Mouse (Mus musculus) CH12.LX (cell line): ENCODE measurements around the gene Rpl37a. TPM values are rescaled to one million over a fixed set of nuclear protein-coding genes. Genes with fewer than 3 reads are reported as not detected.

Source experiments
- DNase-seq: peaks from one replicate; pipeline ENCODE4 v3.0.0-alpha.2; 2013; ENCODE audit errors: extremely low read depth
- H3K27ac ChIP-seq: 2 replicates; pipeline ENCODE4 v1.5.1; 2012; ENCODE audit warnings: low read depth, mild to moderate bottlenecking, control low read depth, moderate library complexity; ENCODE audit not compliant: insufficient read depth
- H3K27me3 ChIP-seq: replicated peaks from 2 replicates; pipeline ENCODE3; 2012; ENCODE audit warnings: inconsistent platforms
- H3K36me3 ChIP-seq, 2 experiments: replicated peaks in 1 of 2; 2 replicates each; pipeline versions ENCODE3 to v1.6.1; 2012; ENCODE audit warnings: inconsistent platforms in 1 of 2, low read length in 1 of 2, mild to moderate bottlenecking in 1 of 2, mixed read lengths in 1 of 2, moderate library complexity in 1 of 2; ENCODE audit not compliant: control insufficient read depth in 1 of 2, insufficient read depth in 1 of 2
- H3K4me1 ChIP-seq, 2 experiments: 2 replicates each; pipeline ENCODE4 v1.6.1; 2012; ENCODE audit warnings: inconsistent platforms in 1 of 2, moderate library complexity in 1 of 2; ENCODE audit not compliant: insufficient read depth in 2 of 2, control insufficient read depth in 1 of 2
- H3K4me2 ChIP-seq: 2 replicates; pipeline ENCODE4 v1.6.1; 2012; ENCODE audit warnings: low read depth, mild to moderate bottlenecking, control low read depth; ENCODE audit not compliant: poor library complexity, insufficient read depth, severe bottlenecking
- H3K4me3 ChIP-seq, 3 experiments: fragments of 150-350 bp in 1 of 3; sonication (generic) in 1 of 3; replicated peaks in 1 of 3; 2 replicates each; pipeline versions ENCODE3 to v1.5.1; 2011 to 2012; ENCODE audit warnings: low read depth in 2 of 3, low read length in 2 of 3, mild to moderate bottlenecking in 2 of 3, moderate library complexity in 2 of 3, control low read depth in 1 of 3, improper control_type of control experiment in 1 of 3, inconsistent platforms in 1 of 3, mixed read lengths in 1 of 3; ENCODE audit not compliant: poor library complexity in 1 of 3
- H3K79me2 ChIP-seq: replicated peaks from 2 replicates; pipeline ENCODE4 v1.6.1; 2012; ENCODE audit warnings: mild to moderate bottlenecking, moderate library complexity; ENCODE audit not compliant: control insufficient read depth, poor library complexity, insufficient read depth, severe bottlenecking; ENCODE audit errors: extremely low read depth
- H3K9ac ChIP-seq: 2 replicates; pipeline ENCODE4 v1.6.1; 2012; ENCODE audit warnings: low read depth, mild to moderate bottlenecking, control low read depth, moderate library complexity; ENCODE audit not compliant: insufficient read depth
- H3K9me3 ChIP-seq: replicated peaks from 2 replicates; pipeline ENCODE3; 2012; ENCODE audit warnings: low read length, inconsistent platforms, mixed read lengths
- BHLHE40 ChIP-seq: IDR thresholded peaks from 2 replicates; pipeline ENCODE4 v1.6.1; 2011; ENCODE audit warnings: mild to moderate bottlenecking, low read depth, low read length, improper control_type of control experiment
- CHD2 ChIP-seq: IDR thresholded peaks from 2 replicates; pipeline ENCODE4 v1.6.1; 2011; ENCODE audit warnings: low read length, improper control_type of control experiment
- CTCF ChIP-seq, 2 experiments: IDR thresholded peaks in 1 of 2; conservative IDR thresholded peaks in 1 of 2; 2 replicates each; pipeline ENCODE4 v1.5.1; 2011 to 2012; ENCODE audit warnings: low read depth in 2 of 2, low read length in 2 of 2, improper control_type of control experiment in 1 of 2, inconsistent platforms in 1 of 2, mild to moderate bottlenecking in 1 of 2, moderate library complexity in 1 of 2
- E2F4 ChIP-seq: IDR thresholded peaks from 2 replicates; pipeline ENCODE4 v1.6.1; 2011; ENCODE audit warnings: low read depth, low read length, improper control_type of control experiment; ENCODE audit not compliant: insufficient replicate concordance
- ELF1 ChIP-seq: IDR thresholded peaks from 2 replicates; pipeline ENCODE4 v1.6.1; 2014; ENCODE audit warnings: low read depth, mild to moderate bottlenecking, inconsistent platforms, low read length, improper control_type of control experiment
- EP300 ChIP-seq: IDR thresholded peaks from 2 replicates; pipeline ENCODE4 v1.6.1; 2011; ENCODE audit warnings: low read length, improper control_type of control experiment
- ETS1 ChIP-seq: conservative IDR thresholded peaks from 2 replicates; pipeline ENCODE4 v1.6.1; 2012; ENCODE audit warnings: low read depth, mild to moderate bottlenecking, inconsistent platforms, low read length, improper control_type of control experiment, moderate library complexity
- IRF4 ChIP-seq: IDR thresholded peaks from 2 replicates; pipeline ENCODE4 v1.6.1; 2014; ENCODE audit warnings: low read depth, mild to moderate bottlenecking, inconsistent platforms, low read length, improper control_type of control experiment
- JUN ChIP-seq: IDR thresholded peaks from 2 replicates; pipeline ENCODE4 v1.6.1; 2011; ENCODE audit warnings: low read depth, mild to moderate bottlenecking, low read length, improper control_type of control experiment, moderate library complexity; ENCODE audit not compliant: insufficient read depth
- JUND ChIP-seq: conservative IDR thresholded peaks from 2 replicates; pipeline ENCODE4 v1.6.1; 2011; ENCODE audit warnings: low read depth, low read length, improper control_type of control experiment
- KAT2A ChIP-seq: IDR thresholded peaks from 2 replicates; pipeline ENCODE4 v1.6.1; 2012; ENCODE audit warnings: low read length, improper control_type of control experiment, inconsistent platforms; ENCODE audit not compliant: insufficient replicate concordance
- MAX ChIP-seq: IDR thresholded peaks from 2 replicates; pipeline ENCODE4 v1.6.1; 2011; ENCODE audit warnings: low read length, improper control_type of control experiment
- MAZ ChIP-seq: IDR thresholded peaks from 2 replicates; pipeline ENCODE4 v1.6.1; 2012; ENCODE audit warnings: low read depth, mild to moderate bottlenecking, inconsistent platforms, low read length, improper control_type of control experiment, moderate library complexity
- MEF2A ChIP-seq: IDR thresholded peaks from 2 replicates; pipeline ENCODE4 v1.6.1; 2014; ENCODE audit warnings: low read depth, mild to moderate bottlenecking, inconsistent platforms, low read length, improper control_type of control experiment, borderline replicate concordance
- NELFE ChIP-seq: IDR thresholded peaks from 2 replicates; pipeline ENCODE4 v1.6.1; 2011; ENCODE audit warnings: low read depth, low read length, improper control_type of control experiment
- PAX5 ChIP-seq: IDR thresholded peaks from 2 replicates; pipeline ENCODE4 v1.6.1; 2012; ENCODE audit warnings: low read length, inconsistent platforms, mixed read lengths
- POLR2A ChIP-seq: IDR thresholded peaks from 2 replicates; pipeline ENCODE4 v1.6.1; 2011; ENCODE audit warnings: low read depth, mild to moderate bottlenecking, improper control_type of control experiment, low read length
- RAD21 ChIP-seq: IDR thresholded peaks from 2 replicates; pipeline ENCODE4 v1.6.1; 2011; ENCODE audit warnings: low read depth, mild to moderate bottlenecking, low read length, improper control_type of control experiment, moderate library complexity
- RCOR1 ChIP-seq: conservative IDR thresholded peaks from 2 replicates; pipeline ENCODE4 v1.6.1; 2012; ENCODE audit warnings: low read depth, mild to moderate bottlenecking, inconsistent platforms, low read length, improper control_type of control experiment
- SIN3A ChIP-seq: IDR thresholded peaks from 2 replicates; pipeline ENCODE4 v1.6.1; 2012; ENCODE audit warnings: low read length, improper control_type of control experiment, inconsistent platforms
- SMC3 ChIP-seq: IDR thresholded peaks from 2 replicates; pipeline ENCODE4 v1.6.1; 2011; ENCODE audit warnings: low read depth, low read length, improper control_type of control experiment
- TBP ChIP-seq: conservative IDR thresholded peaks from 2 replicates; pipeline ENCODE4 v1.6.1; 2011; ENCODE audit warnings: low read depth, low read length, improper control_type of control experiment
- UBTF ChIP-seq: IDR thresholded peaks from 2 replicates; pipeline ENCODE4 v1.6.1; 2012; ENCODE audit warnings: low read depth, mild to moderate bottlenecking, inconsistent platforms, low read length, improper control_type of control experiment, moderate library complexity
- USF1 ChIP-seq: IDR thresholded peaks from 2 replicates; pipeline ENCODE4 v1.6.1; 2014; ENCODE audit warnings: low read depth, mild to moderate bottlenecking, inconsistent platforms, low read length, improper control_type of control experiment
- USF2 ChIP-seq: conservative IDR thresholded peaks from 2 replicates; pipeline ENCODE4 v1.6.1; 2011; ENCODE audit warnings: low read depth, low read length, improper control_type of control experiment
- ZC3H11A ChIP-seq: IDR thresholded peaks from 2 replicates; pipeline ENCODE4 v1.6.1; 2012; ENCODE audit warnings: low read depth, mild to moderate bottlenecking, inconsistent platforms, low read length, improper control_type of control experiment
- ZKSCAN1 ChIP-seq: IDR thresholded peaks from 2 replicates; pipeline ENCODE4 v1.6.1; 2012; ENCODE audit warnings: low read depth, inconsistent platforms, low read length, improper control_type of control experiment, borderline replicate concordance
- ZNF384 ChIP-seq: IDR thresholded peaks from 2 replicates; pipeline ENCODE4 v1.6.1; 2012; ENCODE audit warnings: low read depth, low read length, improper control_type of control experiment, inconsistent platforms
- dilution Hi-C: fragments of 300-500 bp; cut with MboI; formaldehyde crosslinking; loops from 2 replicates; pipeline ENCODE4 v1.14.3; 2020; ENCODE audit warnings: low sequenced_read_pairs; ENCODE audit not compliant: extremely low pct_unique_long_range_greater_than_20kb, extremely low pct_ligation_motif_present
- in situ Hi-C: fragments of 300-500 bp; cut with MboI; formaldehyde crosslinking; loops from 3 replicates; pipeline ENCODE4 v1.14.3; 2019; ENCODE audit warnings: low sequenced_read_pairs, low pct_ligation_motif_present, low pct_unique_long_range_greater_than_20kb, mixed read lengths
- polyA plus RNA-seq: library from polyadenylated mRNA; unstranded; fragments of >175 nt; gene quantifications from 2 replicates; pipeline ENCODE4 v1.2.1, GENCODE M21; 2012; ENCODE audit warnings: low read depth; ENCODE audit not compliant: insufficient read length
- total RNA-seq, 2 experiments: library from RNA; depleted of rRNA; stranded (reverse); fragments of 300-350 nt in 1 of 2; fragments of >200 nt in 1 of 2; gene quantifications; 2 replicates each; pipeline ENCODE4 v1.2.3; 2012 to 2014

The Rpl37a gene
- total and polyA plus RNA-seq, 3 experiments, result 1,419 to 2,433 (median 1,462) TPM

GRCm38 (mm10) chr1:72717540-72717939 lies 6.5 kb downstream of the Rpl37a start:
- no peak overlapping the region for H3K9ac ChIP-seq
- in situ Hi-C loops, result loop anchor here (5.0 kb wide), 1 partner anchor 130 kb away; no protein-coding TSS in a partner anchor
- no peak for DNase-seq
- H3K79me2 ChIP-seq, result peaks cover 16% of the 10 kb centered on the region
- H3K27me3 ChIP-seq, result no peaks in the 10 kb centered on the region
- no peak for TF ChIP-seq KAT2A
- TF ChIP-seq NELFE, result no peak
- no peak for TF ChIP-seq ZC3H11A
- no peak for TF ChIP-seq ELF1
- TF ChIP-seq UBTF, result no peak
- no peak for TF ChIP-seq RCOR1
- no peak for TF ChIP-seq PAX5
- TF ChIP-seq USF2, result no peak
- TF ChIP-seq E2F4, result no peak
- TF ChIP-seq MAX, result no peak
- TF ChIP-seq ETS1, result no peak
- TF ChIP-seq RAD21, result no peak
- no peak for TF ChIP-seq JUND
- TF ChIP-seq BHLHE40, result no peak
- TF ChIP-seq EP300, result no peak
- no peak for TF ChIP-seq ZKSCAN1
- no peak for TF ChIP-seq SIN3A
- no peak for TF ChIP-seq MAZ
- no peak for TF ChIP-seq ZNF384
- no peak for TF ChIP-seq JUN
- dilution Hi-C loops, result no loop called here
- peaks cover 0 to 36% of the 10 kb centered on the region in 2 experiments; a peak in 3 of 4 replicates for H3K4me1 ChIP-seq
- no peak overlapping the region for H3K4me3 ChIP-seq
- H3K9me3 ChIP-seq, result peaks cover 3% of the 10 kb centered on the region
- H3K36me3 ChIP-seq, result peaks cover 35 to 81% of the 10 kb centered on the region in 2 experiments
- H3K4me2 ChIP-seq, result no peak overlapping the region
- no peak overlapping the region for H3K27ac ChIP-seq

DNA sequence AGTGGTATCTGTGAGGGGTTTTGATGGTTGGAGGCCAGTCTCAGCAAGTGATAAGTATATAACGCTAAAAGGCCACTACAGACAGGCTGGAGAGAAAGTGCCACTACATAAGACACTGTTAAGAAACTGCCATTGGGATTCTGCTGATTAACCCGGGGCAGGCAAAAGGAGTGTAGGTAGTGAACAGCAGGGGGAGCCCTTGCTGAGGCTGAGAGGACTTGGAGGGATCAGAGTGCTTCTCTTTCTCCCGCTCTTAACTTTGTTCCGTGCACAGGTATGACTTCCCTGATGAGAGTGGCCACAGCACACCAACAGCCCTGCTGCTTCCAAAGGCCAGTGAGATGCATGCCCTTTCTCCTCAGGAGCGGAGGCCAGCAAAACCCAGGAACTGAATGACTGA lies 7.8 kb downstream of the Rpl37a start:
- H3K4me2 ChIP-seq, result no peak overlapping the region
- H3K27ac ChIP-seq, result no peak overlapping the region
- dilution Hi-C loops, result no loop called here
- no peak overlapping the region for H3K9ac ChIP-seq
- no peaks in the 10 kb centered on the region for H3K27me3 ChIP-seq
- TF ChIP-seq SMC3 (peak; percentile 100), ZNF384 (no peak), RAD21 (no peak; the same call in none of the 2 replicates), USF1 (no peak), BHLHE40 (no peak), USF2 (no peak), CTCF (conservative IDR thresholded peaks at IDR 0.05 in 1 of 2, IDR thresholded peaks at IDR 0.05 in 1 of 2; ENCODE audit: low read depth in 2 of 2, low read length in 2 of 2) (peak; percentile 74 to 94), POLR2A (no peak), CHD2 (no peak), ZC3H11A (peak; percentile 96), IRF4 (peak; percentile 27; the same call in 1 of the 2 replicates), E2F4 (0 out of 2 replicates have a peak, but pooled peaks have one; percentile 41), SIN3A (no peak), TBP (no peak), MEF2A (peak; percentile 40; the same call in 1 of the 2 replicates)
- H3K4me1 ChIP-seq, result peaks cover 0 to 23% of the 10 kb centered on the region in 2 experiments; a peak in 2 of 4 replicates
- peaks cover 27 to 72% of the 10 kb centered on the region in 2 experiments for H3K36me3 ChIP-seq
- in situ Hi-C loops, result loop anchor here (5.0 kb wide), 1 partner anchor 128 kb away; no protein-coding TSS in a partner anchor
- peaks cover 3% of the 10 kb centered on the region for H3K9me3 ChIP-seq
- peak; percentile 87 for DNase-seq
- no peak overlapping the region for H3K4me3 ChIP-seq
- H3K79me2 ChIP-seq, result peaks cover 5% of the 10 kb centered on the region; the same call in 1 of the 2 replicates
